Mouse (Mus musculus) R1 (cell line): Measurements from ENCODE around the gene Msantd1.

ENCODE experiments used
- DNase-seq: peaks from one replicate; pipeline ENCODE4 v3.0.0-alpha.2; 2018; ENCODE audit warnings: low read depth, low spot score

Msantd1 gene

DNA sequence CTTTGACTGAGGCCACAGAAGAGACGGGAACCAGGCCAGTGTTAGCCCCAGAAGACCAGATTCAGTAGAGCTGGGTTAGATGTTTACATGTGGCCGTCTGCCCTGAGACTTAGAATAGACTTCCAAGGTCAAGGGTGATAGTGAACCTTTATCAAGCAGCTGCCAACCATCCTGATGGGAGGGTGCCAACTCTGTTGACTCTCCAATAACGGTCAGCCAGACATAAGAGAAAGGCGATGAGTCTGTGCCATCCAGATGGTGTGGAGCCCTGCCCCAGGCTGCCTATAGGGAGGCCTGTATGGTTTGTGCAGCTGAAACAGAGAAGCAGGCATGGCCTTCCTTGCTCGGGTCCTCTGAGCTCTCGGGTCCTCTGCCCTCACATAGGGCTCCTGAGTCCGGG is 16.7 kb downstream of the Msantd1 start:
- DNase-seq, result no peak

DNA sequence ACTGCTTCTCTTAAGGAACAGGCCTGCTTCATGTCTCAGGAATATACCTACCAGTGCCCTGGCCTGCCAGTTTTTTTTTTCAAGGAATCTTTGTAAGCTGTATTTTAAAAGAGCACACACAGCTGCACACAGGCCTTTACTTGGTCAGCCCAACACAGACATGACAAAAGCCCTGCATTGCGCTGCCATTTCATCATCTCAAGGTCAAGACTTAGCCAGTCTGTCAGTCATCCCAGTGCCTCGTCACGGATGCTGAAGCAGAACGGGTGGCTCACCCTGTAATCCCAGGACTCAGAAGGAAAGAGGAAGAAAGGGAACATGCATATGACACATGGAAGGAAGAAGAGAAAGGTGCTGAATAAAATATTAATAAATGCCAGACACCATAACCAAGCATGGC is 19.8 kb downstream of the Msantd1 start:
- no peak for DNase-seq

DNA sequence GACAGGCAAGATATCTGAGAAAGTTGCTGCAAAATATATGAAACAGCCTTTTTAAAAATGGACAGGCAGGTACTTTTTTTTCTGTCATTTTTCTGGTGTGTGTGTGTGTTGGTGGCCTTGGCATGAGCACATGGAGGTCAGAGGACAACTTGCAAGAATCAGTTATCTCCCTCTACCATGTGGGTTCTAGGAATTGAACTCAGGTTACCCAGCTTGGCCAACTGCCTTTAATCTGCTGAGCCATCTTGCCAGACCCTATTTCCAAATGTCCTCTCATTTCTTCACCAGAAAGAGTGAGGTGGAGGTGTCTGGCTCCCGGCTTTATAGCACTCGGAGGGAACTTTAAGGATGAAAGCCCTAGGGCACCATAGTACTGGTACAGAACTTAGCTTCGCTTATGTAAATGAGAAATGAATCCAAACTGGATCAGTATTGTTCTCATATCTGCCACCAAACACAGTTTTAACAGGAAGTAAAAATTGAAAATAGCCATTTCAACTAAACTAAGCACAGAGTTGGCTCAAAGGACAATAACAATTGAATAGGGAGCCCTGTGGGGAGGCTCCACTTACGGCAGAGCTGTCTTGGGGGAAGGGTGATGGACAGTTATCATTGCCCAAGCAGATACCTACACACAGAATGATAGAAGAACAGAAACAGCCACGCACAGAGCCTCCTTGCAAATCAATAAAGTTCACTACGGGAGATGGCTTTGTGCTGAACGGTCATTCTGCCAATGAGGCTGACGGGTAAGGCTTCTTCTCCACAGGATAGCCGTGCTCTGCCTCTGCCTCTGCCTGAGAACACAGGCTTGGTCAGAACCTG is 22.6 kb downstream of the Msantd1 start:
- DNase-seq, result no peak

DNA sequence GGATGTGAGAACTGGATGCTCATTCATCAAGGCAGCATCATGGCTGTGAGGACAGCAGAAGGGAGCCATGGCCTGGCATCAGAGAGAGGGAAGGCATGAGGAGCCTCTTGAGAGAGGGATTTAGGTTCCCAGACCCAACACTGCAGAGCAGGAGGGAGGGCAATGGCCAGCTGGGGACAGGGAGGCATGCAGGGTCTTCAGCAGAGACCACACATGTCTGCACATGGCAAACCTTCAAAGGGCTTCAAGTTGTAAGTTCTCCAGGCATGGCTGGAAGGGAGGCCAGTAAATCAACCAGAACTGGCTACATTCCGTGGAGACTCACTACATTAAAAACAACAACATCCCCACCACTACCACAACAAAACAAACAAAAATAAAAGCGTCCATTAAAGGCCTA is 23.3 kb downstream of the Msantd1 start:
- DNase-seq, result no peak

DNA sequence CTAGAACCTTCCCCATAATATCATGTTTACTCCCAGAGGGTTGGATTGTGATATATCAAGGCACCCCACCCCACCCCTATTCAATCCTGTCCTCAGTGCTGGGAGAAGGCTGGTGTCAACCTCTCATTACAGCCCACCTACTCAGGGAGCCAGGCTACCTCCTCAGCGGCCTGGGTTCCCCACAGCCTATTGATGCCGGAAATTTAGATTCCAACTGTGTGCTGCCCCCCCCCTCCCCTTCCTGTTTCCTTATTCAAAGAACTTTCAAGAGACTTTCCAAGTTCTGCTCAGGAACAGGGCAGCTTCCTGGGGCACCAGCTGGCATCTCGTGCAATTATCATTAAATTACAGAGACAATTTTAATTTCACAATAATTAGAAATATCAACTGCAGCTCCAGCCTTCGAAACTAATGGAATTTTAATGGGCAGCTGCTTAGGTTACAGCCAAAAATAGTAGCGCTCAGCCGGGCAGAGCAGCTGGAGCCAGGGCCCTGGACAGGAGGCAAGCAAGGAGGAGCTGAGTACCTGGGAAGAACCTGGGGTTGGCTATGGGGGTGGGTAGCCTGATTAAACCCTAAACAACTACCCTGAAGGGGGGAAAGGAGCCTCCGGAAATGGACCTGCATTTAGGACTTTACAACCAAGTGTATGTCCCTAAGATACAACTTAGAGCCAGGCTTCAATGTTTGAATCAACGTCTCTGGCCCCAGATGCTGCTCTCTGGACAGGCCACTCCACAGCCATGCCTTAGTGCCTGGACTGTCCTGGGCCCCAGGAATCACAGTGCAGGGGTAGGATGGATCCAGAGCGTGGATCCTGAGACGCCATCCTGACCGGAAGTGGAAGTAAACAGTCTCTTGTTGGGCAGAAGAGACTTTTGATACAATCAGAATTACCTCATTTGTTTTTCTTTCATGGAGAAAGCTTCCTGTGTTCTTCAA is 24.0 kb downstream of the Msantd1 start:
- no peak for DNase-seq

DNA sequence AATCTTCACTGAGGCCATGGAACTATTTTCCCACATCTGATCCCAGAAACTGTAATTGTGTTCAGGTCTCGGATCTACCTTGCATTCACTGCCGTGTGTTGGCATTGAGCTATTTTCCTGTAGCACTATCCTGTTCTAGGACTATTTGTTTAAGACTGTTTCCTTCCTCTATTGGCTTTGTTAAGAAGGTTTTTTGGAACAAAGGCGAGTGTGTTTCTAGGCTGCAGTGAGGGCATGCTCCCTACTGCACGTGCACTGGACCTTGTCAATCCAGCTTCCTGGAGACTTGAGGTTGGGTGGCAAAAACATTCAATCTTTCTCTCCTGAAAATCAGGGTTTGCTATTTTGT is 24.6 kb downstream of the Msantd1 start:
- no peak for DNase-seq

DNA sequence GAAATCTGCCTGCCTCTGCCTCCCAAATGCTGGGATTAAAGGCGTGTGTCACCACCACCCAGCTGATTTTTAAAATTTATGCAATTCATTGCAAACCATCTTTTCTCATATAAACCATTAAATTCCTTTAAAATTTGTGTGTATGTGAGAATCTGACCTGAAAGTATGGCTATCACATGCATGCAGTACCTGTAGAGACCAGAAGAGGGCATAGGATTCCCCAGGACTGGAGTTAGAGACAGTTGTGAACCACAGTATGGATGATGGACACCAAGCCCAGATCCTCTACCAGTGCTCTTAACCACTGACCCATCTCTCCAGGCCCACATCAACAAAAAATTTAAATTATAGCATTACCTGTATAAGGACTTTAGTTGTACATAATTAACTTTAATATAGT is 25.6 kb downstream of the Msantd1 start:
- peak; percentile 51 for DNase-seq

DNA sequence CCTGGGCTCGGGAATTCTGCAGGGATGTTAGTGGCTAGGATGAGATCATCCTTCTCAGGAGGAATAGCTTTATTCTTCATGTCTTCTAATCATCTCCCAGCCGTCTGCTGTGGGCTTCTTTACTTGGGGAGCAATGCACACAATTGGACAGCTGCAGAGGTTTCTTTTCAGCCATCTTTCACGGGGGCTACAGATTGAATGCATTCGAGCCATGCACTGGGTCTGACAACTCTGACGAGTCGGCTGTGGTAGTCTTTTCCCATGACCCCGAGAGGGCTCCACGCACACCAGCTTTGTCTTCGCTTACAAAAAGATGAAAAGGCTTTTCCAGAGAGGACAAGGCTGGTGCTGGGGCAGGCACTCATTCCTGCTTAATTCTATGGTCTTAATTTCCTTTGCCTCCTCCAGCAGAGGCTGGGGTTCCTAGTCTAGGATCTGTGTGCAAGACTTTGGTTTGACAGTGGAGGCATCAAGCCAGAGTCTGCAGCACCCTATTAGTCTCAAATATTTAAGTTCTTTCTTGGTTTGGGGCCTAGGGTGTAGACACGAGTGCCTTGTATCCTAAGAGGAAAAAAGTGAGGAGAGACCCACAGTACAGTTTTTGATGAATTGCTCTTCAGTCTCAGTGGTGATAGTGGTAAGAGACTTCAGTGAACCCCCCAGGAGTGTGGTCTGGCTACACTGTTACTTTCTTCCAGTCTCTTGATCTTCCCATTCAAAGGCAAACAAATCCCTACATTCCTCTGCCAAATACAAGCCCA is 34.1 kb downstream of the Msantd1 start:
- no peak for DNase-seq

DNA sequence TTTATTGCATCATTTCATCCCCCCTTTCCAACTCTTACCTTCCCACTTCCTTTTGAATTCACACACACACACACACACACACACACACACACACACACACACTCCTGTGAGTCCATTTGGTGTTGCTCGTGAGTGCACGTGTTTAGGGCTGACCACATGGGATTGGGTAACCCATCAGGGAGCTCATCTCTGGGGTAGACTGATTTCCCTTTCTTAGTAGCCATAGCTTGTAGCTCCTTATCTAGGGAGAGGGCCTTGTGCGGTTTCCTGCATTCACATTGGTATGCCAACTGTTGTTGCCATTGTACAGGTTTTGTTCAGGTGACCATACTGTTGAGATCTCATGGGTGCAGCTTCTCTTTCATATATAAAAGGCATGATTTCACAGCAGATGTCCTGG is 35.6 kb downstream of the Msantd1 start:
- DNase-seq, result no peak

DNA sequence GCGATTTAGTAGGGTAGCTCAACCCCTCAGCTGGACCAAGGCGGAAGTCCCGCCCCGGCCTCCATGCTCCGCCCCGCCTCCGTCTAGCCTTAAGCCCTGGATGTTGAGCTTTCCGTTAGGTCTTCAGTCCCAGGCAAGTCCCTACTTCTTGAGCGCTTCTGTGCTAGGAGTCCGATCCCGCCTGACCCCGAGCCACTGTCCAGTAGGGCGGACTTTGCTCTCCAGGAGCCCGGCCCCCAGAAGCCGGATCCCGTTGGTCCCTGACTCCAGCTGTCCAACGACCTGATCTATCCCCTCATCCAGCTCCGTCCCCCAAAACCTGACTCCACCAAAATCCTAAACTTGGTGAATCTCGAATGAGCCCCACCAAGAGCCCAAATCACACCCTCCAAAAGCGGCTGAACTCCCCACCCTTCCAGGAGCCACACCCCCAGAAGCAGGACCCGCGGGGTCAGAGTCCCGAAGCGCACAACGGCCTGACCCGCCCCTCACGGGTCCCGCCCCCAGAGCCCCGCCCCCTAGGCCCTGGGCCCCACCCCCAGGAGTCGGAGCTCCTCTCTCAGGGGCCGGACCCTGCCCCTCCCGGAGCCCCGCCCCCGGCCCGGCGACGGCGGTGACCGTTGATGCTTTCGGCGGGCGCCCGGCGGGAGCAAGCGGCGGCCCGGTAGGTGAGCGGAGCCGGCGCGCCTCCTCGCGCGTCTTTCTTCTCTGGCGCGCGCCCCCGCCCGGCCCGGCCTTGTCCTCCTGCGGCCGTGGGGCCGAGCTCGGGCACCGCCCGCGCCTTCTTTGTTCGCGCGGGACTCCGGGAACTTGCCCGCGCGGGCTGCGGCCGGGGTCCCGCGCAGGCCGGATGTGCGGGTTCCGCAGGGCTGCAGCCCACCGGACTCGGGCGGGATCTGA is 41.3 kb downstream of the Msantd1 start, which contains the start of gene Rgs12:
Rgs12 (plus strand) TSS at position 585 of the 900 bp plus-strand sequence.
- DNase-seq, result peak; percentile 87

DNA sequence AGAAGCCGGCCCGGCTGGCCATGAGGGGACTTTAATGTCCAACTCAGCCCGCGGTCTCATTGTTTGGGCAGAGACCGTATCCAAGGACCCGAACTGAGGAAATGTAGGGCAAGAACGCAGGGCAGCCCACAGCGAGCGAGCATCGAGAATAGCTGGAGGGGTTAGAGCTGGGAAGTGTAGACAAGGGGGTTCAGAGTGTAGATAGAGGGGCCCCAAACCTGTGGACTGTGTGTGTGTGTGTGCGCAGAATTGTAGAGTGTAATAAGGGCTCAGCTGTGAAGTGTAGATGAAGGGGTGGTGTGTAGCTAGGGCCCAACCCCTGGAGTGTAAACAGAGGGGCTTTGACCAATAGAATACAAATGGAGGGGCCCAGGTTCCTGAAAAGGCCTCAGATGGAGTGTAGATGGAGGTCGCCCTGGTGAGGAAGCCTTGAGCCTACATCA is 42.0 kb downstream of the Msantd1 start:
- peak; percentile 52 for DNase-seq

DNA sequence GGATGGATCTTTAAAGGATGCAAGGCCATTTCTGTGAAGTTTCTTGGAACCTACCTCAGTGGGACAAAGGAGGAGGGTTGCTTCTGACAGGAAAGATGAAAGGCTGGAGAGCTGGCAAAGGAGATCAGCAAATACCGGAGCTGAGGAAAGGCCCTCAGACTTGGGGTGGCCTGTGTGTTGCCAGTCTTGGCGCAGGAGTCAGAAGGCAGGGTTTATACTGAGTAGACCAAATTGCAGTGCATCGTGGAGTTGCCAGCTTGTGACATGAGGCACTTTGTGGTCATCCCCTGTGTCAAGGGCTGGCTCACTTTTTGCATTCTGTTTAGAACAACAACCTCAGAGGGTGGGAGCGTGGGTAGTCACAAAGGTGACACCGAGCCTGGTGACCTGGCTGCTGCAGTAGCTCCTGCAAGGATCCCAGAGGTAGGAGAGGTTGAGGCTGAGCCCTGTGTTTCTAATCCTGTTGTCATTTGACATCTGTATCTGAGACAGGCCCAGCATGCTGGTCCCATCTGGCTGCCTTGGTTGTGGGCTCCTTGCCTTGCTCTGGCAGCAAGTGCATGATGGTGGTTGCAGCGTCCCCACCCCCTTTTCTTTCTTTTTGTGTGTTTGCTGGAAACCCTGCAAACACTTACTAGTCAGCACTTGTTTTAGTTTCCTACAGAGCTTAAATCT is 42.8 kb downstream of the Msantd1 start:
- DNase-seq, result no peak

DNA sequence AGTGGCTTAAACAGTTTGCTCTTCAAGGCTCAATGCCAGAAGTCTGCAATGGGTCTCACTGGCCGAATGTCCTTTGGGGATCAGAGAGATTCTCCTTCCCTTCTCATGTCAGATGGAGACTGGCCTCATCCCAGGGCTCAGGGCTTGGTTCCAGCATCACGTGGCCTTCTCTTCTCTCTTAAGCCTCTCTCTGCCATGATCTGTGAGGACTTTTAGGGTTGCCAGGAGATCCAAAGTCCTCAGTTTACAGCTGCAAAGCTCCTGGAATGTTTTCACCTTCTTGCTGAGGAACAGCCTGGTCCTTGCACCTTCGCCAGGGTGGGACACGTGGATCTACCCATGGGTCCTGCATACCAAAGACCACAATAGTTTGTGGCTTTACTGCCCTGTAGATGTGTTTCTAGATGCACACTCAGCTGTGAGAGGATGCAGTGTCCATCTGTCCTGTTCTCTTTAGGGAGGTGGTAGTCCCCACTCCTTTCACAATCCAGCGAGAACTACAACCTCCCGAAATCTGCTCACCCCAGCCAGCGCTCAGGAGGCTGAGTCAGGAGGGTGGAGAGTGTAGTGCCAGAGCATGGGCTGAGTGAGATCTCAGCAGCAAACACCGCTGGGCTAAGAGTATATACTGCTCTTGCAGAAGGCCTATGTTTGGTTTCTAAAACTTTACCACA is 43.5 kb downstream of the Msantd1 start:
- DNase-seq, result no peak

DNA sequence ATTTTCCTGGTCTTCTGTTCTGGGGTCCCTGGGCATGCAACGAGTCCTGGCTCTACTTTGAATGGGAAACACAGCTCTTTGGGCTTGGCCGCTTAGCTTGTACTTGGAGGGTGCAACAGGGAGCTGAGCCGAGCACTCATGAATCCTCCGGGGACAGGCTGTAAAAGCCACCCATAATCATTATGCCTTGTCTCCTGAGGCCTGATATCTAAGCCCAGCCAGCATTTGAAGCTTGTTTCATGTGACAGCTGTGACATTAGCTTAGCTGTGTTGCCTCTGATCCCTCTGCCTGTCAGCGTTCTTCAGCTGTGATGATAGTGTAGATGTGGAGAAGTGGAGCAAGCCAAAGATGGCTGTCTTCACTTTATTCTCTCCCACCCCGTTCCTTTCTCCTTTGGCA is 46.7 kb downstream of the Msantd1 start:
- DNase-seq, result no peak

DNA sequence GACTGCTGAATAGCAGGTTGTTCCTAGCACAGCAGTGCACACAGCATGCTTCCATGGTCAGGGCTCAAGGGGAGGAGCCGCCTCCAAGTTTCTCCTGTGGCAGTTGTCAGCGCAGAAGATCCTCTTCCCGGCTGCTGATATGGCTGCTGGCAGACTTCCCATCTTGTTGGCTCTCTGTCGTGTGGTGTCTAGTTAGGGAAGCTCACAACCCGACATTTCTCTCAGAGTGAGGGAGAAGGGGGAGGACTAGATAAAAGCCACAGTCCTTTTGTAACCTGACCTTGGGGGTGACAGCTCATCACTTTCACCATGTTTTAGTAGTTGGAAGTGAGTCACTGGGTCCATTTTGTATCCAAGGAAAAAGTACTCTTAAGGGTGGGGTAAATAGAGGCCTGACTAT is 47.8 kb downstream of the Msantd1 start:
- DNase-seq, result no peak

DNA sequence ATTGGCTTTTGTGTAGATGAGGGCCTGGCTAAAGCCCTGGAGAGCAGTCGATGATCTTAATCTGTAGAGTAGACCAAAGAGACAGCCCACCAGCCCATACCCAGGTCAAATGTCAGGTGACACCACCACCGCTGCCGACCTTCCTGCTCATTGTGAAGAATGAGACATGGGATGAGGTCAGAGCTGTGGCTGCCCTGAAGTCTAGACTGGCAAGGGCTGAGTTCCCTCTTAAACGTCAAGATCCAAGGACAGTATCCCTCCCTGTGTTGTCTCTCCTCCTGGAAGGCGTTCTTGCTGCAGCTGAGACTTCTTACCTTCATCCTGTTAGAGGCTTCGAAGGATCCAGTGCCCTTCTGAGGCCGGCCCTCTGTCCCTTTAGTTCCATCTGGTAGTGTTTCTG is 48.3 kb downstream of the Msantd1 start:
- DNase-seq, result no peak

DNA sequence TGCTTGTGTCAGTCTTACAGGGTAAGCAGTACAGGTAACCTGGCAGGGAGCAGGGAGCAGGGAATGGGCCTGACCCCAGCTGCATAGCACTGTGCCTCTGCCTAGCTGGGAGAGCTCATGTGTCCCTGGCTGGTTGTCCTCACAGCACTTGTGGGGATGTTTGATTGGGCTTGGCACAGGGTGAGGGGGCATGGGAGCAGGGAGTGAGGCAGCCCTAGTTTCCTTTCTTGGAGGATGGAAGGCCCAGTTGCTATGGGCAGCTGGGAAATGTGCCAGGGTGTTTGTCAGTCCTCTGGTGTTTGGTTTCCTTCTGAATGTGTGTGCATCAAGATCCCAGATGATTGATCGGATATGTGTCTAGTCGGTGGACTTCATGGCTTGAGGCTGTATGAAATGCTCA is 49.2 kb downstream of the Msantd1 start:
- DNase-seq, result no peak

DNA sequence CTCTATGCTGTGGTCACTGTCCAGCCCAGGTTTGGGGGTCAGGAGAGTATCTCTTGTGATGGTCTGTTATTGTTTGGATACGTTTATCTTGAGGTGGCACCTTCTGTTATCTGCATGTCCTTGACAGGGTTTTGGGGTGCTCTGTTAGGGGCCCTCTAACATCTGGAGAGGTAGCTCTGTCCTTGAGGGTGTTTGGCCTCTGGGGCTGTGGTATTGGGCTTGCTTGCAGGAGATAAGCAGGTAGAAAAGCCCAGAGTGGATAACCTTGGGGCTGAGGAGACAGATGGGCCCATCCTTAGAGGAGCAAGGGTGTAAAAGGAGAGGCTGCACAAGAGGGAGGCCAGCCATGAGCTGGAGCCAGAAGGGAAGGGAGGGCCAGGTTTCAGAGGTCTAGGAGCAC is 52.2 kb downstream of the Msantd1 start:
- no peak for DNase-seq

DNA sequence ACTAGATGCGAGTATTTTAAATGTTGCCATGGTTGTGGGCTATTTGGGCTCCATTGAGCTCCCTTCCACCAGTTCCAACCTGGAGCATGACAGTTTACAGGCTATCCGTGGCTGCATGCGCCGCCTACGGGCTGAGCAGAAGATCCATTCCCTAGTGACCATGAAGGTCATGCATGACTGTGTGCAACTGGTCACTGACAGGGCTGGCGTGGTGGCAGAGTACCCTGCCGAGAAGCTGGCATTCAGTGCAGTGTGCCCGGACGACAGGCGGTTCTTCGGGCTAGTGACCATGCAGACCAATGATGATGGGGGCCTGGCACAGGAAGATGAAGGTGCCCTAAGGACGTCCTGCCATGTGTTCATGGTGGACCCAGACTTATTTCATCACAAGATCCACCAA is 57.7 kb downstream of the Msantd1 start:
- DNase-seq, result no peak

DNA sequence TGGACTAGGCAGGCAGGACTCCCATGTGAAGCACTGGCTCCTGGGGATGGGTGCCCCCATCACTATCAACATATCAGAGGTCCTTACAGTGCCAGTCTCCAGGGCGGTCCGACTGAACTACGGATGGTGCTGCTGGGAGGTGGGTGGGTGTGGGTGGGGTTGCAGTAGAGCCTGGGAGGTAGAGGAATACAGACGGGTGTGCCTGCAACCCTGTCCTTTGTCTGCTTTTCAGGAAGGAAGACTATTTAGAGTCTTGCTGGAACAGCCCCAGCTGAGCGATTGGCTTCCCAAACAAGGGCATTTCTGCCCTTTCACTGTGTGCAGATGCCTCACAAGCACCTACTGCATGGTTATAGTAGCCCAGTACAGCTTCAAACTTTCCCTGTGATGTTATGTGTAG is 60.6 kb downstream of the Msantd1 start:
- DNase-seq, result peak; percentile 23
